Mouse (Mus musculus) megakaryocyte, embryonic 14.5 days (primary cell): ENCODE data around the gene Pitpnm2. TPM values are rescaled to one million over a fixed set of nuclear protein-coding genes. Genes with fewer than 3 reads are reported as not detected.

Source experiments
- H3K27me3 ChIP-seq: replicated peaks from 2 replicates; pipeline ENCODE3; 2012; ENCODE audit warnings: inconsistent platforms
- H3K36me3 ChIP-seq: replicated peaks from 2 replicates; pipeline ENCODE3; 2012; ENCODE audit warnings: low read length, inconsistent platforms, mixed read lengths
- H3K4me1 ChIP-seq: 2 replicates; pipeline ENCODE4 v1.6.1; 2012; ENCODE audit warnings: inconsistent platforms
- H3K4me3 ChIP-seq: replicated peaks from 2 replicates; pipeline ENCODE3; 2012; ENCODE audit warnings: moderate library complexity, mild to moderate bottlenecking, inconsistent platforms
- H3K9me3 ChIP-seq: 2 replicates; pipeline ENCODE4 v1.6.1; 2012; ENCODE audit warnings: inconsistent platforms
- FLI1 ChIP-seq: IDR thresholded peaks from 2 replicates; pipeline ENCODE4 v1.6.1; 2012; ENCODE audit warnings: low read length, inconsistent platforms, mixed read lengths
- GATA1 ChIP-seq: IDR thresholded peaks from 3 replicates; pipeline ENCODE4 v1.6.1; 2012; ENCODE audit warnings: mixed read lengths, low read length, inconsistent platforms, borderline replicate concordance
- polyA plus RNA-seq: library from polyadenylated mRNA; stranded (reverse); fragments of >175 nt; gene quantifications from 2 replicates; pipeline ENCODE4 v1.2.3, GENCODE M21; 2012; ENCODE audit warnings: low replicate concordance; ENCODE audit not compliant: insufficient read depth

Pitpnm2 gene
- polyA plus RNA-seq, 1 experiment: 30.1 TPM

GRCm38 (mm10) chr5:124248845-124249613, 531 bp downstream of the Pitpnm2 start:
- H3K9me3 ChIP-seq: no peaks in the 10 kb centered on the region

GRCm38 (mm10) chr5:124247986-124248626, 1.5 kb downstream of the Pitpnm2 start:
- Histone ChIP-seq H3K4me1 (peaks cover 84% of the 10 kb centered on the region), H3K4me3 (peak overlapping the region; percentile 94), H3K27me3 (no peaks in the 10 kb centered on the region), H3K36me3 (peaks cover 58% of the 10 kb centered on the region), H3K9me3 (no peaks in the 10 kb centered on the region)
- no peak for TF ChIP-seq FLI1
- no peak for TF ChIP-seq GATA1

More at GRCm38 (mm10) chr5:124248845-124249613, 531 bp downstream of the Pitpnm2 start:
- Histone ChIP-seq H3K4me1 (peaks cover 75% of the 10 kb centered on the region), H3K4me3 (peak overlapping the region; percentile 94), H3K36me3 (peaks cover 57% of the 10 kb centered on the region), H3K27me3 (no peaks in the 10 kb centered on the region)
- no peak for TF ChIP-seq GATA1
- no peak for TF ChIP-seq FLI1

- Histone ChIP-seq H3K36me3 (peaks cover 58% of the 10 kb centered on the region), H3K4me3 (peak overlapping the region; percentile 83), H3K9me3 (no peaks in the 10 kb centered on the region), H3K4me1 (peaks cover 85% of the 10 kb centered on the region), H3K27me3 (no peaks in the 10 kb centered on the region)
- no peak for TF ChIP-seq FLI1
- TF ChIP-seq GATA1: no peak
Observed at GRCm38 (mm10) chr5:124247296-124247695, 2.3 kb downstream of the Pitpnm2 start.

GRCm38 (mm10) chr5:124244885-124245284, 4.7 kb downstream of the Pitpnm2 start:
- Histone ChIP-seq H3K4me1 (peaks cover 91% of the 10 kb centered on the region), H3K36me3 (peaks cover 70% of the 10 kb centered on the region), H3K4me3 (no peak overlapping the region), H3K27me3 (no peaks in the 10 kb centered on the region), H3K9me3 (no peaks in the 10 kb centered on the region)
- TF ChIP-seq FLI1 (no peak), GATA1 (no peak)

- peaks cover 96% of the 10 kb centered on the region for H3K4me1 ChIP-seq
- H3K27me3 ChIP-seq: no peaks in the 10 kb centered on the region
- H3K9me3 ChIP-seq: no peaks in the 10 kb centered on the region
- TF ChIP-seq FLI1 (no peak), GATA1 (no peak)
- peaks cover 75% of the 10 kb centered on the region for H3K36me3 ChIP-seq
- H3K4me3 ChIP-seq: no peak overlapping the region
Observed at GRCm38 (mm10) chr5:124244449-124244848, 5.1 kb downstream of the Pitpnm2 start.

GRCm38 (mm10) chr5:124243236-124243901, 6.2 kb downstream of the Pitpnm2 start:
- peaks cover 86% of the 10 kb centered on the region for H3K36me3 ChIP-seq
- H3K4me3 ChIP-seq: no peak overlapping the region
- TF ChIP-seq FLI1 (no peak), GATA1 (no peak)
- H3K27me3 ChIP-seq: no peaks in the 10 kb centered on the region
- peaks cover 100% of the 10 kb centered on the region for H3K4me1 ChIP-seq
- no peaks in the 10 kb centered on the region for H3K9me3 ChIP-seq

GRCm38 (mm10) chr5:124241686-124242444, 7.7 kb downstream of the Pitpnm2 start:
- Histone ChIP-seq H3K4me3 (peak overlapping the region; percentile 81), H3K36me3 (peaks cover 89% of the 10 kb centered on the region)

GRCm38 (mm10) chr5:124240841-124241685, 8.5 kb downstream of the Pitpnm2 start:
- TF ChIP-seq FLI1: no peak
- no peak for TF ChIP-seq GATA1
- peaks cover 90% of the 10 kb centered on the region for H3K36me3 ChIP-seq
- H3K4me3 ChIP-seq: peak overlapping the region; percentile 44
- peaks cover 99% of the 10 kb centered on the region for H3K4me1 ChIP-seq
- H3K9me3 ChIP-seq: no peaks in the 10 kb centered on the region
- H3K27me3 ChIP-seq: no peaks in the 10 kb centered on the region

More at GRCm38 (mm10) chr5:124241686-124242444, 7.7 kb downstream of the Pitpnm2 start:
- Histone ChIP-seq H3K4me1 (peaks cover 99% of the 10 kb centered on the region), H3K27me3 (no peaks in the 10 kb centered on the region), H3K9me3 (no peaks in the 10 kb centered on the region)
- TF ChIP-seq FLI1: no peak

GRCm38 (mm10) chr5:124236180-124236579, 13.4 kb downstream of the Pitpnm2 start:
- no peak overlapping the region for H3K4me3 ChIP-seq
- H3K9me3 ChIP-seq: no peaks in the 10 kb centered on the region
- peaks cover 98% of the 10 kb centered on the region for H3K4me1 ChIP-seq

More at GRCm38 (mm10) chr5:124236180-124236579, 13.4 kb downstream of the Pitpnm2 start:
- Histone ChIP-seq H3K36me3 (peaks cover 80% of the 10 kb centered on the region), H3K27me3 (no peaks in the 10 kb centered on the region)
- TF ChIP-seq GATA1: no peak
- TF ChIP-seq FLI1: no peak
